Mouse (Mus musculus): Measurements from ENCODE around the gene Ano6. TPM values are rescaled to one million over a fixed set of nuclear protein-coding genes. Genes with fewer than 3 reads are reported as not detected.

Ano6 gene
- polyA plus RNA-seq, 1 experiment = 14.8 TPM

- Histone ChIP-seq H3K4me1 (ENCODE audit: control insufficient read depth, insufficient read depth, low read length) (no peaks in the 10 kb centered on the region), H3K27me3 (ENCODE audit: control insufficient read depth, insufficient read depth, low read length) (no peaks in the 10 kb centered on the region), H3K4me3 (replicated peaks; ENCODE audit: insufficient read depth, low read depth, low read length) (no peak overlapping the region), H3K27ac (ENCODE audit: insufficient read depth, low read length) (no peak overlapping the region)
- TF ChIP-seq POLR2A (IDR thresholded peaks at IDR 0.05; ENCODE audit: borderline replicate concordance, insufficient read depth, low read length) (no peak), CTCF (IDR thresholded peaks at IDR 0.05; ENCODE audit: borderline replicate concordance, insufficient read depth, low read depth, low read length) (no peak)
- 78% methylated on average over 9 of the region's 9 CpGs for WGBS
- no peak for DNase-seq
Observed at GRCm38 (mm10) chr15:95858876-95859655, 68.4 kb downstream of the Ano6 start.

- H3K4me1 ChIP-seq (ENCODE audit: control insufficient read depth, insufficient read depth, low read length) = no peaks in the 10 kb centered on the region
- DNase-seq = no peak
- no peak overlapping the region for H3K4me3 ChIP-seq (replicated peaks; ENCODE audit: insufficient read depth, low read depth, low read length)
- 88% methylated on average over 17 of the region's 17 CpGs for WGBS
- no peaks in the 10 kb centered on the region for H3K27me3 ChIP-seq (ENCODE audit: control insufficient read depth, insufficient read depth, low read length)
- no peak overlapping the region for H3K27ac ChIP-seq (ENCODE audit: insufficient read depth, low read length)
- TF ChIP-seq CTCF (IDR thresholded peaks at IDR 0.05; ENCODE audit: borderline replicate concordance, insufficient read depth, low read depth, low read length) = no peak
- TF ChIP-seq POLR2A (IDR thresholded peaks at IDR 0.05; ENCODE audit: borderline replicate concordance, insufficient read depth, low read length) = no peak
Observed at GRCm38 (mm10) chr15:95863865-95864660, 73.4 kb downstream of the Ano6 start.

GRCm38 (mm10) chr15:95865311-95866100 lies 74.9 kb downstream of the Ano6 start:
- no peaks in the 10 kb centered on the region for H3K27me3 ChIP-seq (ENCODE audit: control insufficient read depth, insufficient read depth, low read length)
- H3K4me3 ChIP-seq (replicated peaks; ENCODE audit: insufficient read depth, low read depth, low read length) = no peak overlapping the region
- WGBS = 81% methylated on average over 17 of the region's 17 CpGs
- no peaks in the 10 kb centered on the region for H3K4me1 ChIP-seq (ENCODE audit: control insufficient read depth, insufficient read depth, low read length)
- H3K27ac ChIP-seq (ENCODE audit: insufficient read depth, low read length) = no peak overlapping the region
- TF ChIP-seq POLR2A (IDR thresholded peaks at IDR 0.05; ENCODE audit: borderline replicate concordance, insufficient read depth, low read length) = no peak
- no peak for TF ChIP-seq CTCF (IDR thresholded peaks at IDR 0.05; ENCODE audit: borderline replicate concordance, insufficient read depth, low read depth, low read length)
- DNase-seq = no peak

- Histone ChIP-seq H3K27me3 (ENCODE audit: control insufficient read depth, insufficient read depth, low read length) (no peaks in the 10 kb centered on the region), H3K4me3 (replicated peaks; ENCODE audit: insufficient read depth, low read depth, low read length) (no peak overlapping the region), H3K27ac (ENCODE audit: insufficient read depth, low read length) (no peak overlapping the region), H3K4me1 (ENCODE audit: control insufficient read depth, insufficient read depth, low read length) (no peaks in the 10 kb centered on the region)
- DNase-seq = no peak
- TF ChIP-seq POLR2A (IDR thresholded peaks at IDR 0.05; ENCODE audit: borderline replicate concordance, insufficient read depth, low read length) (no peak), CTCF (IDR thresholded peaks at IDR 0.05; ENCODE audit: borderline replicate concordance, insufficient read depth, low read depth, low read length) (no peak)
- WGBS = 88% methylated on average over 4 of the region's 4 CpGs
Observed at GRCm38 (mm10) chr15:95868172-95868571, 77.5 kb downstream of the Ano6 start.

GRCm38 (mm10) chr15:95869611-95870010 lies 79.0 kb downstream of the Ano6 start:
- no peak overlapping the region for H3K27ac ChIP-seq (ENCODE audit: insufficient read depth, low read length)
- TF ChIP-seq CTCF (IDR thresholded peaks at IDR 0.05; ENCODE audit: borderline replicate concordance, insufficient read depth, low read depth, low read length) = no peak
- no peak for TF ChIP-seq POLR2A (IDR thresholded peaks at IDR 0.05; ENCODE audit: borderline replicate concordance, insufficient read depth, low read length)
- 94% methylated on average over 5 of the region's 5 CpGs for WGBS
- DNase-seq = no peak
- no peaks in the 10 kb centered on the region for H3K4me1 ChIP-seq (ENCODE audit: control insufficient read depth, insufficient read depth, low read length)
- no peaks in the 10 kb centered on the region for H3K27me3 ChIP-seq (ENCODE audit: control insufficient read depth, insufficient read depth, low read length)
- H3K4me3 ChIP-seq (replicated peaks; ENCODE audit: insufficient read depth, low read depth, low read length) = no peak overlapping the region

GRCm38 (mm10) chr15:95871631-95872030 lies 81.0 kb downstream of the Ano6 start:
- no peaks in the 10 kb centered on the region for H3K4me1 ChIP-seq (ENCODE audit: control insufficient read depth, insufficient read depth, low read length)
- no peak for DNase-seq
- H3K27me3 ChIP-seq (ENCODE audit: control insufficient read depth, insufficient read depth, low read length) = no peaks in the 10 kb centered on the region
- 89% methylated on average over 15 of the region's 15 CpGs for WGBS
- no peak overlapping the region for H3K4me3 ChIP-seq (replicated peaks; ENCODE audit: insufficient read depth, low read depth, low read length)
- H3K27ac ChIP-seq (ENCODE audit: insufficient read depth, low read length) = no peak overlapping the region
- TF ChIP-seq POLR2A (IDR thresholded peaks at IDR 0.05; ENCODE audit: borderline replicate concordance, insufficient read depth, low read length) (no peak), CTCF (IDR thresholded peaks at IDR 0.05; ENCODE audit: borderline replicate concordance, insufficient read depth, low read depth, low read length) (no peak)

- Histone ChIP-seq H3K4me1 (ENCODE audit: control insufficient read depth, insufficient read depth, low read length) (no peaks in the 10 kb centered on the region), H3K4me3 (replicated peaks; ENCODE audit: insufficient read depth, low read depth, low read length) (no peak overlapping the region), H3K27ac (ENCODE audit: insufficient read depth, low read length) (no peak overlapping the region), H3K27me3 (ENCODE audit: control insufficient read depth, insufficient read depth, low read length) (no peaks in the 10 kb centered on the region)
- WGBS = 90% methylated on average over 8 of the region's 8 CpGs
- DNase-seq = no peak
- TF ChIP-seq POLR2A (IDR thresholded peaks at IDR 0.05; ENCODE audit: borderline replicate concordance, insufficient read depth, low read length) = no peak
- TF ChIP-seq CTCF (IDR thresholded peaks at IDR 0.05; ENCODE audit: borderline replicate concordance, insufficient read depth, low read depth, low read length) = no peak
Observed at GRCm38 (mm10) chr15:95872447-95872846, 81.8 kb downstream of the Ano6 start.

All from cerebellum, adult 2 months (tissue).